Mouse (Mus musculus): ENCODE measurements at regions not wholly inside any gene's neighbourhood (a gene's known extent, or its start where the extent isn't known, plus 50 kb on each side); places are given as distances from the start of the nearest gene placed in this dataset.

GRCm38 (mm10) chr11:19073265-19073664, 54.5 kb upstream of the Meis1 start:
- no peak for DNase-seq (ENCODE audit: low read depth, low spot score)

GRCm38 (mm10) chr11:19073887-19074564, 55.2 kb upstream of the Meis1 start:
- DNase-seq (ENCODE audit: low read depth, low spot score) = no peak

DNA sequence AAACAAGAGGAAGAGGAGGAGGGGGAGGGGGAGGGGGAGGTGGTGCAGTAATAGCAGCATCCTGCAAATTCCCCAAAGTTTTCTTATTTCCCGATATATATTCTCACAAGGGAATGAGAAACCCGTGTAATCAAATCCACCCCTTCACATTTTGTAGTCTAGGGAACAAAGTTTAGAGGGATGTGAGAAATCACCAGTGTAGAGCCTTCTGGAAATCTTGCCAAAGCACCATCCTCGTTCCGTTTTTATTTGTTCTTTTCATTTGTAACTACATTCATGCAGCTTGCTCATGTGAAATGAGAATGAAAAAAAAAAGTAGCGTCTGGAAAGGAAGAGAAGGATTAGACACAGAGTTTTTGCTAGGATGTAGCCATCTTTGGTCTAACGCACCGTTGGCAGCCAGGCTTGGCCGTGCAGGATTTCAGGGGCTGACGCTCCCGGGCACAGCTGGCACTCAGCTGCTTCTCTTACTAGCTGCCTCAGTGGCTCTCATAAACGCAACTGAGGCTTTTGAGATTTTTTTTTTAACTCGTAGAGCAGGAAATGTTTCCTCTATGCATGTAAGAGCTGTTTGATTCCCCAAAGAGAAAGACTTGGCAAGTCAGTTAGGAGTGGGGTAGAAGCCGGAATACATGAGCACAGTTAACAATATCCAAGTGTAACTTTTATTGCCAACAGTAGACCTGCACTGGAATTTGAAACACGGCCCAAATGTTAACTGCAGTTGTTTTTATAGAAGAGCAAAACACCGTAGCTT, 72.5 kb upstream of the Meis1 start:
- no peak for DNase-seq (ENCODE audit: low read depth, low spot score)

DNA sequence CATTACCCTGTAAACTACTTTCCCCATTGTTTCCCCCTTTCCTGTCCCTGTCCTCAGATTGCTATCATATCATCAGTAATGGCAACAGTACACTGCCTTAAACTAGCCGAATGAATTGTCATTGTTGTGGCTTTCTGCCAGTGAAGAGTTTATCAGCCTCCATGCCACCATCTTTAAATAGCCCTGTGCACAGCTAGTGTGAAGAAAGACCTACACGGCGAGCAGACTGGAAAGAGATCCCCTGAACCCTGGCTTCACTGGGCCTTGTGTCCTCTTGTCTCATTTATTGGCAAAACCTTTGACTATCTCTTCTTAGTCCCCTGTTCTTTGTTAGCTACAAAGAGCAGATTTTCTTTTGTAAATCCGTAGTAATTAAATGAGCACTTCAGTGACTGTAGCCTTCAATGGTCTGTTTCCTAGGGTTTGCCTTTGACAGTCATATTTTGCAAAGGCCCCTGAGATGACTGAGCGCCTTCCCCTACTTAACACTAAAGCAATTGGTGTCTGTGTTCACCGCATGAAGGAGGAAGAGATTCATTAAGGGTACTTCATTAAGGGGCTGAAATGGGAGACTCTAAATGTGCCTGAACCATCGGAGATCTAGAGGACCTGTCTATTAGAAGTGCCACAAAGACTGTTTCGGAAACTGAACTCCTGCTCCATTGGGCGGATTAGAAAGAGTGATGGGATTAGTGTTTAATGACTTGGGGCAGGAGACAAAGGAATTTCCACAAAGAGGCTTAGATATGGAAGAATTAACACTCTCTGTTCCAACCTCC, 74.4 kb upstream of the Meis1 start:
- DNase-seq (ENCODE audit: low read depth, low spot score) = no peak

DNA sequence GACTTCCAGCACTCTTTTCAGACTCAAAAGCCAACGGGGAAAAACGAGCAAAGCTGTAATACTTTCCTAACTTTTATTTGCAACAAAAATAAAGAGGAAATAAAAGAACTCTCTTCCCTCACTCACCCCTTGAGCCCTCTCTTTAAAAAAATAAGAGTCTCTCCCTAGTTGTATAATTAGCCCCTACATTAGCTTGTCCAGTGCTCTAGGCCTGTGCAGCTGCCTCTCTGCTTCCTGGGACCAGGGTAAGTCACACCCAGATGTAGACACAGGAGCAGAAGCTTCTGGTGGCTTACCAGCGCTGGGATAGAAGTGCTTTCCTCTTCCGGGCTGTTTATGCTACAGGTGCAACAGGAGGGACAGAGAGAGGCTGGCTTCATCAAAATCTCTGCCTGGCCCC, 75.0 kb upstream of the Meis1 start:
- no peak for DNase-seq (ENCODE audit: low read depth, low spot score)

DNA sequence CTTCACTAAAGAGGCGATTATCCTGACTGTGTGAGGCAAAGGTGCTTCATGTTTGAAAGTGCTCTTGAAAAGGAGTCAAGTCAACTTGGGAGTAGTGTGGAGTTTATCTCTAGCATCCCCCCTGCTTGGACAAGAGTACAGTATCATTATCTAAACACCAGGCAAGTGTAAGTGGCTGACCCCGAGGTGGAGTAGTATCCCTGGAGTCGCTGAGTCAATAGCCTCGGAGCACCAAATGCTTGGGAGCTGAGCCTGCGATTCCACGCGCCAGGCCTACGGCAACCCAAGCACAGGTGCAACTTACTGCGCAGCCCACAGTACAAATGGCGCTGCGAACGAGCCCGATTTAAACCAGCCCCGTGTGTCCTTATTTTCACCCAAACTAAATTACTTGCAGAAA, 75.4 kb upstream of the Meis1 start:
- DNase-seq (ENCODE audit: low read depth, low spot score) = no peak

DNA sequence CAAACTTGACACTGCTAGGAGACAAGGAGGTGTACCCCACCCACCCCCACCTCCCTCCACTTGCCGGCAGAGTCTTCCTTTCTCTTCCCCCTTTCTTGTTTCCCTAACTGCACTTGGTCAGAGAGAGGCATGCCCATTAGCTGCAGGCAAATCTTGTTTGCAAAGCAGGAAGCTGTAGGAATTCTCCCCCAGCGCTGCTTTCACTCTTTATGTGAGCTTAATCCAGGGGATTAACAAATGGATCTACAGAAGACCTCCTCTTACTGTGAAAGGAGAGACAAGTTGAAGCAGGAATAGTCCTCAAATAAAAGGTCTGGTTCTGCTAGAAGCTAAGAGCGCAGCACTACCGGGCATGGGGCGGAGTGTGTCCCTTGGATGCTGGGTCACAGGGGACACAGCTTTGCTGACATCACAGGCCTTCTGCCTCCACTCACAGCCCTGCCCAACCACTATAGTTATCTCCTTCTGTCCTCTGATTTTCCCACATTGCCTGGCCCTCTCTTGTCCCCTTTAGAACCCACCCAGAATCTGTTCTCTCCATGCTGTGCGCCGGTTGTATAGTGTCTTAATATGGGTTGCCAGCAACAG, 84.3 kb upstream of the Meis1 start:
- DNase-seq (ENCODE audit: low read depth, low spot score) = no peak

DNA sequence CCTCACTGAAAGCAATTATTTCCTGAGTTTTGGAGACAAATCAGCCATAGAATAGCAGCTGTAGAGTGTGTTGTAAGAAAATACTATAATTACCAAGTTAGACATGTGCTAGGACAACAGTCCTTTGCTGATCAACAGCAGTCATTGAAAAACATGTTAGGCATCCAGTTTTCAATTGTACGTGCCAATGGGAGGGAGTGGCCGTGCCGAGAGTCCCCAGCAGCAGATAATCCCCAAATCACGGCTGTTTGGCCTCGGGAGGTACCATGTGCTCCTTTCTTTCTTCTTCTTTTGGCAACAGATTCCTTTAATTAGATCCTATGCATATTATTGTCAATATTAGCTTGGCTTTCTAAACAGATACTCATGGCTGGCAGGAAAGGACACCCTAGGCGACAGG, 88.4 kb upstream of the Meis1 start:
- no peak for DNase-seq (ENCODE audit: low read depth, low spot score)

- no peak for DNase-seq (ENCODE audit: low read depth, low spot score)
Observed at GRCm38 (mm10) chr11:19109055-19109454, 90.3 kb upstream of the Meis1 start.

- no peak for DNase-seq (ENCODE audit: low read depth, low spot score)
Observed at GRCm38 (mm10) chr11:19111916-19112575, 93.3 kb upstream of the Meis1 start.

DNA sequence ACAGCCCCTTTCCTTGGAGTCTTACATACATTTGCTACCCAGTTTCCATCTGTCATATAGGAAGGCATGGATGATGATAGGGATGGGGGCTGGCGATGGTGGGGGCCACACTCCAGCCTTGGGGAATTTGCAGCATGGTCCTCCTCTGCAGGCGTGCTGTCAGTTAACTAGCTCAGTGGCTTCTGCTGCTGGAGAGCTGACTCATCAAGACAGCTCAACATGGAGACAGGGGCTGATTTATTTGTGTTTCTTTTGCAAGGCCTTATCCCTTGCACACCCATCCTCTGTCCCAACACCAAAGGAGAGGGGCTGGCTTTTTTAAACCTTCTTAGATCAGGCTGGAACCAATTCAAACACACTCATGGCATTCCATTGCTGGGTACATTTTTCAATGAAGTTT, 98.3 kb upstream of the Meis1 start:
- no peak for DNase-seq (ENCODE audit: low read depth, low spot score)

GRCm38 (mm10) chr11:19118258-19118657, 99.5 kb upstream of the Meis1 start:
- DNase-seq (ENCODE audit: low read depth, low spot score) = no peak

DNA sequence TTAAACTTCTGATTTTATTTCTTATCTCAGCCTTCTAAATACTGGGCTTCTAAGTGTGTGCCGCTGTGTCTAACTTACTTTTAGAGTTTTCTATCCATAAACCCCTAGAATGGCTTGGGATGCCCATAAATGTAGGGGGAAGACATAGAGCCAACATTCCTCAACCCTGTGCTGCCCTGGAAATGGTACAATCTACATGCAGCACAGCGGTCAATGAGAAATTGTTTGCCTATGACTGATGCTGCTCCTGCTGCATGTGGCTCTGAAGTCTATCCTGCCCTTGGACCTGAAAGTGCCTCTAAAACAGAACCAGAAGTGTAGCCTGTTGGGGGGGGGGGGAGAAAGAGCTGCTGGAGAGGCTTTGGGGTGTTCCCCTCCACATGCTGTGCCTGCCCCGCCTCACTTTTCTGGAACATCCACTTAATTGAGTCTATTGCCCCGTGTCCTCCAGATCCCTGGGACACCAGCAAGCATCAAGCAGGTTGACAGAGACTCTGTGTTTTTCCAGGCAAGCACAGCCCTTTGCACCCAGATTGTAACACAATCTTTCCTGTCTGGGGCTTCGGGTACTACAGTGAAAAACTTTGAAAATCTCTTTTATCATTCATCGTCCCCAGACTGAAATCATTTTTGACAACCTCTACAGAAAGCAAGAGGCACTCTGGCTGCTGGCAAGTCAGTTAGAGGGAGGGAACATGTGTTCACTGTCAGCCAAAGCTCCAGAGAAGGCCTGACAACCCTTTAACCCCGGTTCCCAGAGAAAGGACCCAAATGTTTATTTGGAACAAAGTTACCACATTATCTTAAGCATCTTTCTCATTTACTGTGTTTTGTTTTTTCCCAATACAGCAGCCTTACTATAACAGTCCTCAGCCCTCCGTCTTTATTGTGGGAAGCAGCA, 101.4 kb upstream of the Meis1 start:
- no peak for DNase-seq (ENCODE audit: low read depth, low spot score)

GRCm38 (mm10) chr11:19120871-19121270, 102.1 kb upstream of the Meis1 start:
- DNase-seq (ENCODE audit: low read depth, low spot score) = no peak

DNA sequence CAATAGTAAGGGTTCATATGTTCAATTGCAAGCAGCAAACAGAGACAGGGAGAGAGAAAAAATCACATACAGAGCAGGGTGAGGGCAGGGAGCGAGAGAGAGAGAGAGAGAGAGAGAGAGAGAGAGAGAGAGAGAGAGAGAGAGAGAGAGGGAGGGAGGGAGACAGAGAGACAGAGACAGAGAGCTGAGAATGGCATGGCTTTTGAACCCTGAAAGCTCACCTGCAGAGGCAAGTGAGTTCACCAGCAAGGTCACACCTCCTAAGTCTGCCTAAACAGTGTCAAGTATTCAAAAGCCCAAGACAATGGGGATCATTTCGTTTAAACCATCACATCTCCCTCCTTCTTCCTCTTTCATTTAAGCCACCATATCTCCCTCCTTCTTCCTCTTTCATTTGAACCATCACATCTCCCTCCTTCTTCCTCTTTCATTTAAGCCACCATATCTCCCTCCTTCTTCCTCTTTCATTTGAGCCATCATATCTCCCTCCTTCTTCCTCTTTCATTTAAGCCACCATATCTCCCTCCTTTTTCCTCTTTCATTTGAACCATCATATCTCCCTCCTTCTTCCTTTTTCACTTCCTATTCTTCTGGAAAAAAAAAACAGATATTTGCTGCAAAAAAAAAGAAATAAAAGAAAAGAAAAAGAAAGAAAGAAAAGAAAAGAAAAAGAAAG, 116.7 kb upstream of the Meis1 start:
- DNase-seq (ENCODE audit: low read depth, low spot score) = no peak

DNA sequence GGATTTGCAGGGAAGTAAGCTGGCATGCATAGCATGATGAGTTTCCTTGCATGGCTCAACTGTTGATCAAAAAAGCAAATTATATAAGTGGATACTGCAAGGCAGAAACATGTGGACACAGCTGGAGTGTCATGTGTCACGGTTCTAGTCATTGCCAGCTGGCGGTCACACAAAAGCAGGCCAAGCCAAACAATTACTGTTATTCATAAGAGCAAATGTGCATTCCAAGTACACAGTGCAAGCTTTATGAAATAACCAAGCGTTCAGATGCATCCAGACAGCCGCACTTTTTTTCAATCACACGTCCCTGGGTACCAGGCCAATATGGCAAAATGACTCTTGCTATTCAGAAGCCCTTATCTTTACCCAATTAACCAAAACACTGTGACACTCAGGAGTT, 119.6 kb upstream of the Meis1 start:
- no peak for DNase-seq (ENCODE audit: low read depth, low spot score)

DNA sequence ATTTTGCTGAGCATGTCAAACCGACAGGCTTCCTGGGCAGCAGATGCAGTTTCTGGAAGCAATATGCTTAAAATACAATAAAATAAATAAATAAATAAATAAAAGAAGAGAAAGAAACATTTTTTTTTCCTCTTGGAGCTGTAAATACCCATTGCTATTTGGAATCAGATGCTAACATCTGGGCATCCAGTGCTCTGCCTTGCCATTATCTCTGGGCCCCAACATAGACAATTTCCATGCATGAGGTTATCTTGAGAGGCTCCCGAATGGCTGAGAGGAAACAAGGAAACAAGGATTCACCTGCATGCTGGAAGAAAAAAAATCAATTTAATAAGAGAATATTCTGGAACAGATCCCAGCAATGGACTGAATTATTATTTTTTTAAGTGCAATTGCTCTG, 120.0 kb upstream of the Meis1 start:
- DNase-seq (ENCODE audit: low read depth, low spot score) = no peak

DNA sequence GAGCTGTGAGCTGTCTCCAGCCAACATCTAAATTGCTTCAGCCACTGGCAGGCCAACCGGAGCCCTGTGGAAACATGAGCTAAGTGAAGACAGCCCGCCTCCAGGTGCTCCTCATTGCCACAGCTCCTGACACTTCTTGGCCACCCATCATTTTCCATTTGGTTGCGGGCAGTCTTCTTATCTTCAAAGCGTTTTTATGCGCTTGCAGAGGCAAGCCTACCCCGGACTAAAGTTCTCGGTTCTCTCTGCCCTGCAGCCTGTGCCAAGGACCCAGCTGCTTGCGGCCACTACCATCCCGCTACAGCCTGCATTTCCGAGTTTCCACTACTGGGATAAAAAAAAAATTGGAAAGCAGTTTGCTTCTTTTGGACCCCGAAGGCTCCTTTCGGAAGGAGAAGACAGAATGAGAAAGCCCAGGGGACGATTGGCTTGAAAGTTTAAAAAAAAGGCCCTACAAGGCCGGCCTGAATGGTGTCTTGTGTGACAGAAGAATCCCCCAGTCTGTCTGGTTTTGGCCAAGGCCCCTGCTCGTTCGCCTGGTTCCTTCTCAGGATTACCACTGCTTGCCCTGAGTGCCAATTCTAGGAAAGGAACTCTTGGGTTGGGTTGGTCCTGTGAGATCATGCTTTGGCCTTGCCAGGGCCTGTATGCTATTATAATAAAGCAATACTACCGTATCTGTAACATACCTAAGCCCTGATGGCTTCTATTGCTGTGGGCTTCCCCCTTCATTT, 124.6 kb upstream of the Meis1 start:
- DNase-seq (ENCODE audit: low read depth, low spot score) = no peak

GRCm38 (mm10) chr11:19144506-19144905, 125.7 kb upstream of the Meis1 start:
- no peak for DNase-seq (ENCODE audit: low read depth, low spot score)
